Mouse (Mus musculus): Measurements from ENCODE around the gene Olfr807. TPM values are rescaled to one million over a fixed set of nuclear protein-coding genes. Genes with fewer than 3 reads are reported as not detected.

Olfr807 gene
- polyA plus RNA-seq (2017; shearing (Covaris generic)): not detected

GRCm38 (mm10) chr10:129757693-129758092 lies at the start of gene Olfr807:
Gene Olfr807 (minus strand): TSS chr10:129757793.

GRCm38 (mm10) chr10:129804296-129804695 lies 46.7 kb upstream of the Olfr807 start, which contains the start of gene Olfr811:
Gene Olfr811 (minus strand): TSS chr10:129804396.

GRCm38 (mm10) chr10:129794817-129795216 lies 37.2 kb upstream of the Olfr807 start, which contains the start of gene Olfr810:
Gene Olfr810 (minus strand): TSS chr10:129794917.

GRCm38 (mm10) chr10:129774338-129774737 lies 16.7 kb upstream of the Olfr807 start, which contains the start of gene Olfr809:
Gene Olfr809 (plus strand): TSS chr10:129774638.

GRCm38 (mm10) chr10:129765182-129765581 lies 7.6 kb upstream of the Olfr807 start, which contains the start of gene Olfr808:
Gene Olfr808 (plus strand): TSS chr10:129765482.

GRCm38 (mm10) chr10:129741821-129742220 lies 15.8 kb downstream of the Olfr807 start, which contains the start of gene Olfr806:
Gene Olfr806 (minus strand): TSS chr10:129741921.

GRCm38 (mm10) chr10:129729275-129729674 lies 28.3 kb downstream of the Olfr807 start, which contains the start of gene Olfr805:
Gene Olfr805 (minus strand): TSS chr10:129729375.

Other genes starting within 250 kb of the Olfr807 start
- not detected for gene Olfr791, start 236.0 kb downstream of the Olfr807 start, polyA plus RNA-seq (2017; shearing (Covaris generic))
- gene Olfr792, start 218.6 kb downstream of the Olfr807 start, polyA plus RNA-seq (2017; shearing (Covaris generic)): not detected
- gene Olfr794, start 190.1 kb downstream of the Olfr807 start, polyA plus RNA-seq (2017; shearing (Covaris generic)): not detected
- gene Olfr796, start 145.2 kb downstream of the Olfr807 start, polyA plus RNA-seq (2017; shearing (Covaris generic)): not detected
- 0.18 TPM for gene Olfr798, start 129.9 kb downstream of the Olfr807 start, polyA plus RNA-seq (2017; shearing (Covaris generic))
- not detected for gene Olfr799, start 120.3 kb downstream of the Olfr807 start, polyA plus RNA-seq (2017; shearing (Covaris generic))
- not detected for gene Olfr800, start 100.1 kb downstream of the Olfr807 start, polyA plus RNA-seq (2017; shearing (Covaris generic))
- not detected for gene Olfr801, start 83.9 kb downstream of the Olfr807 start, polyA plus RNA-seq (2017; shearing (Covaris generic))
- gene Olfr802, start 69.6 kb downstream of the Olfr807 start, polyA plus RNA-seq (2017; shearing (Covaris generic)): not detected
- gene Olfr803, start 63.5 kb downstream of the Olfr807 start, polyA plus RNA-seq (2017; shearing (Covaris generic)): not detected
- not detected for gene Olfr804, start 54.6 kb downstream of the Olfr807 start, polyA plus RNA-seq (2017; shearing (Covaris generic))
- not detected for gene Olfr805, start 28.4 kb downstream of the Olfr807 start, polyA plus RNA-seq (2017; shearing (Covaris generic))
- not detected for gene Olfr806, start 15.9 kb downstream of the Olfr807 start, polyA plus RNA-seq (2017; shearing (Covaris generic))
- not detected for gene Olfr808, start 7.7 kb upstream of the Olfr807 start, polyA plus RNA-seq (2017; shearing (Covaris generic))
- gene Olfr809, start 16.8 kb upstream of the Olfr807 start, polyA plus RNA-seq (2017; shearing (Covaris generic)): not detected
- gene Olfr810, start 37.1 kb upstream of the Olfr807 start, polyA plus RNA-seq (2017; shearing (Covaris generic)): not detected
- not detected for gene Olfr811, start 46.6 kb upstream of the Olfr807 start, polyA plus RNA-seq (2017; shearing (Covaris generic))
- not detected for gene Olfr812, start 88.3 kb upstream of the Olfr807 start, polyA plus RNA-seq (2017; shearing (Covaris generic))
- gene Olfr813, start 97.6 kb upstream of the Olfr807 start, polyA plus RNA-seq (2017; shearing (Covaris generic)): not detected
- 0.06 TPM for gene Olfr814, start 122.1 kb upstream of the Olfr807 start, polyA plus RNA-seq (2017; shearing (Covaris generic))
- not detected for gene Olfr815, start 148.1 kb upstream of the Olfr807 start, polyA plus RNA-seq (2017; shearing (Covaris generic))
- gene Olfr816, start 157.8 kb upstream of the Olfr807 start, polyA plus RNA-seq (2017; shearing (Covaris generic)): 0.11 TPM
- not detected for gene Olfr818, start 191.3 kb upstream of the Olfr807 start, polyA plus RNA-seq (2017; shearing (Covaris generic))
- not detected for gene Olfr819, start 209.5 kb upstream of the Olfr807 start, polyA plus RNA-seq (2017; shearing (Covaris generic))
- gene Olfr247, start 218.3 kb upstream of the Olfr807 start, polyA plus RNA-seq (2017; shearing (Covaris generic)): not detected
- gene Gm10310, start 227.3 kb upstream of the Olfr807 start, polyA plus RNA-seq (2017; shearing (Covaris generic)): 0.08 TPM